24 mouse cellular contexts compared by ENCODE assay signal in the genomic region with DNA sequence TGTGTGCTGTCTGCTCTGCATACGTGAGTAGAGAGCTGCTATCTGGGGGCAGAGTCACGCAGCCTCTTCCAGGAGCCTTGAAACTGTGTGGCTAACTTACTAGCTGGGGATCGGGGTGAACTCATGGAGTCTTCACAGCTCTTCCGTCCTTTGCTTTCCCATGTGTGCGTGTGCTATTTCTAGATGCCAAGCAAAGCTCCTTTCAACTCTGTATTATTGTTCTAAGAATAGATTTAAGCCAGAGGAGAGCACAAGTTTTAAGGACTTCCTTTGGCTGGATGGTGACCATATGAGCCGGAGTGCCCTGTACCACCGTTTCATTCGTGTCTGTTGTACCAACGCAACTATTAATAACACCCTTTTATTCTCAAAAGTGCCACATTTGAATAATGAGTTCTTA.
DNase-seq lines count a peak whose midpoint lies in the region; ATAC-seq and TF ChIP-seq lines count a peak whose summit lies in the region.
"Had no signal": no experiment of that assay in that cellular context is flagged by ENCODE, and none has a peak within 500 bp of the region (broad histone marks: within the 10 kb centered on the region; RNA-seq: fewer than 3 reads in every experiment).

No protein-coding gene starts in this region.

- peaks cover 7 to 14% of the 10 kb centered on the region in 2 experiments for H3K4me1 ChIP-seq in heart, embryonic 14.5 days (ENCODE audit: control insufficient read depth in 2 of 2, insufficient read depth in 2 of 2, low read length in 2 of 2)
- H3K4me1 ChIP-seq in heart, postnatal 0 days (ENCODE audit: control insufficient read depth, insufficient read depth), result peaks cover 10% of the 10 kb centered on the region; the same call in 1 of the 2 replicates
- H3K4me1 ChIP-seq in limb, embryonic 10.5 days, result peaks cover 37% of the 10 kb centered on the region
- H3K4me1 ChIP-seq in kidney, embryonic 15.5 days, result peaks cover 11% of the 10 kb centered on the region
- H3K4me1 ChIP-seq: hindbrain, embryonic 13.5 days; intestine, embryonic 15.5 days had no signal

- H3K27ac ChIP-seq in heart, embryonic 14.5 days (replicated peaks in 1 of 2; ENCODE audit: control insufficient read depth in 1 of 2, insufficient read depth in 1 of 2, low read depth in 2 of 2, low read length in 2 of 2), result peak overlapping the region; percentile 28 to 54; a peak in 2 of 4 replicates
- 0 out of 2 replicates have a peak overlapping the region, but pooled peaks have one; percentile 1 for H3K27ac ChIP-seq in heart, postnatal 0 days (ENCODE audit: low read depth)
- peak overlapping the region; percentile 56; the same call in 1 of the 2 replicates for H3K27ac ChIP-seq in limb, embryonic 10.5 days
- no peak overlapping the region for H3K27ac ChIP-seq in kidney, embryonic 15.5 days
- H3K27ac ChIP-seq: embryonic facial prominence, embryonic 13.5 days; forebrain, embryonic 12.5 days; forebrain, embryonic 15.5 days; hindbrain, embryonic 10.5 days; hindbrain, embryonic 13.5 days; intestine, embryonic 15.5 days had no signal

- TF ChIP-seq EP300 in heart, postnatal 0 days (IDR thresholded peaks at IDR 0.05; ENCODE audit: low read depth), result no peak

- no peaks in the 10 kb centered on the region for H3K36me3 ChIP-seq in heart, embryonic 14.5 days (ENCODE audit: control insufficient read depth, insufficient read depth, low read length)
- H3K36me3 ChIP-seq in heart, postnatal 0 days (replicated peaks; ENCODE audit: control insufficient read depth, insufficient read depth, low read length), result no peaks in the 10 kb centered on the region
- H3K36me3 ChIP-seq in limb, embryonic 10.5 days, result no peaks in the 10 kb centered on the region
- no peaks in the 10 kb centered on the region for H3K36me3 ChIP-seq in kidney, embryonic 15.5 days
- H3K36me3 ChIP-seq: embryonic facial prominence, embryonic 13.5 days; forebrain, embryonic 12.5 days; forebrain, embryonic 15.5 days; hindbrain, embryonic 10.5 days; hindbrain, embryonic 13.5 days; intestine, embryonic 15.5 days had no signal

- no peak for DNase-seq in heart, postnatal 36 days
- peak; percentile 54 for DNase-seq in heart, postnatal 0 days (ENCODE audit: low spot score)
- no peak for DNase-seq in heart, postnatal 25 days (ENCODE audit: low spot score)
- DNase-seq in limb, embryonic 10.5 days (ENCODE audit: low spot score), result no peak
- DNase-seq: adrenal gland, adult 2 months; adrenal gland, postnatal 14 days; cerebellum, adult 11 months; cerebellum, adult 2 months; cerebellum, adult 9-11 months; cerebellum, postnatal 25 days; gastrocnemius, postnatal 25 days; heart, adult 18-20 months; kidney, adult 11 months had no signal

- WGBS in heart, embryonic 14.5 days, result 35% methylated on average over 9 of the region's 9 CpGs
- 33% methylated on average over 9 of the region's 9 CpGs for WGBS in heart, postnatal 0 days
- WGBS in limb, embryonic 10.5 days, result 92% methylated on average over 9 of the region's 9 CpGs
- WGBS in kidney, embryonic 15.5 days, result 85% methylated on average over 9 of the region's 9 CpGs

- no peak overlapping the region; the same call in 1 of the 2 replicates for H3K4me2 ChIP-seq in heart, embryonic 14.5 days (ENCODE audit: low read length)
- no peak overlapping the region for H3K4me2 ChIP-seq in heart, postnatal 0 days (ENCODE audit: low read depth, low read length)
- no peak overlapping the region for H3K4me2 ChIP-seq in kidney, embryonic 15.5 days
- H3K4me2 ChIP-seq: embryonic facial prominence, embryonic 13.5 days; forebrain, embryonic 12.5 days; forebrain, embryonic 15.5 days; hindbrain, embryonic 13.5 days; intestine, embryonic 15.5 days had no signal

- H3K9me3 ChIP-seq in heart, embryonic 14.5 days (ENCODE audit: control insufficient read depth, low read length), result no peaks in the 10 kb centered on the region
- no peaks in the 10 kb centered on the region for H3K9me3 ChIP-seq in heart, postnatal 0 days (replicated peaks; ENCODE audit: control insufficient read depth, low read length)
- H3K9me3 ChIP-seq in limb, embryonic 10.5 days (replicated peaks), result no peaks in the 10 kb centered on the region
- no peaks in the 10 kb centered on the region for H3K9me3 ChIP-seq in kidney, embryonic 15.5 days (replicated peaks)
- H3K9me3 ChIP-seq: embryonic facial prominence, embryonic 13.5 days; forebrain, embryonic 12.5 days; forebrain, embryonic 15.5 days; hindbrain, embryonic 10.5 days; hindbrain, embryonic 13.5 days; intestine, embryonic 15.5 days had no signal

- TF ChIP-seq CTCF in heart, postnatal 0 days (IDR thresholded peaks at IDR 0.05; ENCODE audit: low read depth), result no peak

- H3K9ac ChIP-seq in heart, embryonic 14.5 days (ENCODE audit: low read length), result no peak overlapping the region; the same call in 1 of the 2 replicates
- H3K9ac ChIP-seq in heart, postnatal 0 days (replicated peaks; ENCODE audit: low read depth, low read length), result no peak overlapping the region
- no peak overlapping the region for H3K9ac ChIP-seq in kidney, embryonic 15.5 days
- H3K9ac ChIP-seq: embryonic facial prominence, embryonic 13.5 days; forebrain, embryonic 12.5 days; forebrain, embryonic 15.5 days; hindbrain, embryonic 13.5 days; intestine, embryonic 15.5 days had no signal

- no peaks in the 10 kb centered on the region for H3K27me3 ChIP-seq in heart, embryonic 14.5 days (ENCODE audit: control insufficient read depth, insufficient read depth, low read length)
- no peaks in the 10 kb centered on the region for H3K27me3 ChIP-seq in heart, postnatal 0 days (ENCODE audit: control insufficient read depth, insufficient read depth, low read length)
- H3K27me3 ChIP-seq in limb, embryonic 10.5 days (ENCODE audit: low read depth, poor library complexity, severe bottlenecking), result no peaks in the 10 kb centered on the region
- no peaks in the 10 kb centered on the region for H3K27me3 ChIP-seq in kidney, embryonic 15.5 days
- H3K27me3 ChIP-seq: embryonic facial prominence, embryonic 13.5 days; forebrain, embryonic 12.5 days; forebrain, embryonic 15.5 days; hindbrain, embryonic 13.5 days; intestine, embryonic 15.5 days had no signal

- intact Hi-C loops in heart, postnatal 36 days (cut with DNase I), result no loop called here
- intact Hi-C loops in heart, postnatal 25 days (cut with DNase I), result no loop called here

- no peak for ATAC-seq in heart, embryonic 14.5 days (ENCODE audit: insufficient number of reproducible peaks, insufficient read depth, low FRiP score, low read depth)
- no peak for ATAC-seq in heart, postnatal 0 days (ENCODE audit: insufficient read depth, low read depth)
- no peak for ATAC-seq in kidney, embryonic 15.5 days (replicated peaks; ENCODE audit: low FRiP score)
- ATAC-seq: CD4-positive, CD25-positive, alpha-beta regulatory T cell, adult 4 months; forebrain, embryonic 15.5 days; hindbrain, embryonic 16.5 days; intestine, embryonic 15.5 days had no signal

- no peak overlapping the region for H3K4me3 ChIP-seq in heart, embryonic 14.5 days (ENCODE audit: control insufficient read depth in 1 of 2, insufficient read depth in 1 of 2, low read depth in 1 of 2, low read length in 2 of 2)
- no peak overlapping the region for H3K4me3 ChIP-seq in heart, postnatal 0 days (ENCODE audit: low read depth, low read length)
- H3K4me3 ChIP-seq in limb, embryonic 10.5 days, result no peak overlapping the region
- H3K4me3 ChIP-seq in kidney, embryonic 15.5 days (replicated peaks), result no peak overlapping the region
- H3K4me3 ChIP-seq: embryonic facial prominence, embryonic 13.5 days; erythroblast, embryonic 14.5 days; forebrain, embryonic 12.5 days; forebrain, embryonic 15.5 days; hindbrain, embryonic 10.5 days; hindbrain, embryonic 13.5 days; intestine, embryonic 15.5 days had no signal
